ENCODE assay signal across 9 mouse cellular contexts in genomic region chr10:110085156-110085555, GRCm38 (mm10).
DNase-seq lines count a peak whose midpoint lies in the region; ATAC-seq and TF ChIP-seq lines count a peak whose summit lies in the region.
"Had no signal": no experiment of that assay in that cellular context is flagged by ENCODE, and none has a peak within 500 bp of the region (broad histone marks: within the 10 kb centered on the region; RNA-seq: fewer than 3 reads in every experiment).

No protein-coding gene starts in this region.

- H3K27me3 ChIP-seq in forebrain, embryonic 10.5 days (ENCODE audit: poor library complexity, severe bottlenecking): no peaks in the 10 kb centered on the region
- no peaks in the 10 kb centered on the region for H3K27me3 ChIP-seq in forebrain, embryonic 13.5 days
- H3K27me3 ChIP-seq in limb, embryonic 14.5 days (ENCODE audit: control insufficient read depth, insufficient read depth, low read length): no peaks in the 10 kb centered on the region

- TF ChIP-seq POLR2A in limb, embryonic 14.5 days (IDR thresholded peaks at IDR 0.05; ENCODE audit: borderline replicate concordance, extremely low read depth, insufficient read depth, insufficient read length): no peak

- H3K9me3 ChIP-seq in forebrain, embryonic 10.5 days: no peaks in the 10 kb centered on the region
- H3K9me3 ChIP-seq in forebrain, embryonic 13.5 days (replicated peaks): no peaks in the 10 kb centered on the region
- H3K9me3 ChIP-seq in limb, embryonic 14.5 days (ENCODE audit: control insufficient read depth, low read length): no peaks in the 10 kb centered on the region

- no peaks in the 10 kb centered on the region for H3K36me3 ChIP-seq in forebrain, embryonic 10.5 days (replicated peaks)
- H3K36me3 ChIP-seq in forebrain, embryonic 13.5 days (ENCODE audit: poor library complexity, severe bottlenecking): no peaks in the 10 kb centered on the region
- H3K36me3 ChIP-seq in limb, embryonic 14.5 days (ENCODE audit: control insufficient read depth, insufficient read depth, low read length): no peaks in the 10 kb centered on the region

- no peak overlapping the region for H3K27ac ChIP-seq in forebrain, embryonic 10.5 days
- H3K27ac ChIP-seq in forebrain, embryonic 13.5 days: no peak overlapping the region
- no peak overlapping the region for H3K27ac ChIP-seq in limb, embryonic 14.5 days (replicated peaks; ENCODE audit: low read depth, low read length)

- peaks cover 4% of the 10 kb centered on the region; the same call in 1 of the 2 replicates for H3K4me1 ChIP-seq in forebrain, embryonic 10.5 days
- H3K4me1 ChIP-seq in forebrain, embryonic 13.5 days: no peaks in the 10 kb centered on the region
- peaks cover 5% of the 10 kb centered on the region; the same call in 1 of the 2 replicates for H3K4me1 ChIP-seq in limb, embryonic 14.5 days (ENCODE audit: control insufficient read depth, insufficient read depth, low read length)

- ATAC-seq in forebrain, embryonic 13.5 days: no peak
- no peak for ATAC-seq in limb, embryonic 14.5 days (ENCODE audit: low FRiP score, low read depth)

- H3K4me2 ChIP-seq in forebrain, embryonic 13.5 days: no peak overlapping the region
- H3K4me2 ChIP-seq in limb, embryonic 14.5 days (replicated peaks; ENCODE audit: low read depth, low read length, severe bottlenecking): no peak overlapping the region

- no peak overlapping the region for H3K9ac ChIP-seq in forebrain, embryonic 13.5 days
- H3K9ac ChIP-seq in limb, embryonic 14.5 days (ENCODE audit: low read depth, low read length, severe bottlenecking): no peak overlapping the region

- 12% methylated on average over 5 of the region's 5 CpGs for WGBS in forebrain, embryonic 10.5 days
- 14% methylated on average over 5 of the region's 5 CpGs for WGBS in forebrain, embryonic 13.5 days
- WGBS in limb, embryonic 14.5 days: 9% methylated on average over 5 of the region's 5 CpGs

- peak; percentile 30 for DNase-seq in forebrain, embryonic 10.5 days (ENCODE audit: extremely low spot score, low spot score)
- DNase-seq in thymus, postnatal 14 days: peak; percentile 3
- DNase-seq in thymus, postnatal 36 days: no peak
- DNase-seq in embryo, embryonic 10.5 days (ENCODE audit: low spot score): peak; percentile 81
- DNase-seq in hindlimb bud, embryonic 11.5 days (ENCODE audit: extremely low spot score, low read depth, low spot score): peak; percentile 26
- peak; percentile 53 for DNase-seq in limb, embryonic 14.5 days (ENCODE audit: low spot score)
- peak; percentile 76 for DNase-seq in retina, embryonic 14.5 days (ENCODE audit: low spot score)

- H3K4me3 ChIP-seq in forebrain, embryonic 10.5 days: no peak overlapping the region
- no peak overlapping the region for H3K4me3 ChIP-seq in forebrain, embryonic 13.5 days
- H3K4me3 ChIP-seq in limb, embryonic 14.5 days (replicated peaks; ENCODE audit: low read length): no peak overlapping the region
- H3K4me3 ChIP-seq: myocyte had no signal

Comparison
In these comparisons a context has a peak if more than half of its experiments do, and no peak if none do; other contexts are left out.
1. DNase-seq: peak in forebrain, embryonic 10.5 days (single experiment), thymus, postnatal 14 days (single experiment), embryo, embryonic 10.5 days (single experiment), hindlimb bud, embryonic 11.5 days (single experiment), limb, embryonic 14.5 days (single experiment) and retina, embryonic 14.5 days (single experiment); none in thymus, postnatal 36 days (0 of 2).